Mouse (Mus musculus): ENCODE measurements around the gene Gm853.

- TF ChIP-seq POLR2A (IDR thresholded peaks at IDR 0.05; ENCODE audit: low read depth, low read length) = no peak
- TF ChIP-seq CTCF (IDR thresholded peaks at IDR 0.05; ENCODE audit: extremely low read depth, insufficient read depth, insufficient read length, insufficient replicate concordance) = no peak
Observed at GRCm38 (mm10) chr4:130161349-130161748, 60.9 kb downstream of the Gm853 start.
